Comparison of ENCODE assay signal across 19 mouse cellular contexts in genomic region chr3:115562735-115563134, GRCm38 (mm10).
DNase-seq lines count a peak whose midpoint lies in the region; ATAC-seq lines count a peak whose summit lies in the region.
"Had no signal": no experiment of that assay in that cellular context is flagged by ENCODE, and none has a peak within 500 bp of the region (broad histone marks: within the 10 kb centered on the region; RNA-seq: fewer than 3 reads in every experiment).

No protein-coding gene starts in this region.

- peak; percentile 82; the same call in 1 of the 2 replicates for ATAC-seq in forebrain, embryonic 13.5 days
- no peak for ATAC-seq in forebrain, embryonic 12.5 days (ENCODE audit: low FRiP score)
- peak; percentile 92 for ATAC-seq in forebrain, embryonic 15.5 days (replicated peaks)
- peak; percentile 95 for ATAC-seq in forebrain, embryonic 16.5 days
- ATAC-seq: CD4-positive, CD25-positive, alpha-beta regulatory T cell, adult 4 months had no signal

- no peak for DNase-seq in forebrain, embryonic 10.5 days (ENCODE audit: extremely low spot score, low spot score)
- no peak for DNase-seq in lung, postnatal 25 days (ENCODE audit: low spot score)
- DNase-seq in frontal cortex, postnatal 10 days (ENCODE audit: low spot score in 2 of 2): no peak
- DNase-seq: adrenal gland, adult 2 months; adrenal gland, postnatal 10 days; adrenal gland, postnatal 25 days; B cell, adult 2 months; cerebellum, adult 11-12 months; cerebellum, adult 2 months; cerebellum, adult 9-10 months; cerebellum, postnatal 10 days; cerebellum, postnatal 25 days had no signal

- H3K4me3 ChIP-seq in forebrain, embryonic 13.5 days: no peak overlapping the region
- no peak overlapping the region for H3K4me3 ChIP-seq in forebrain, embryonic 12.5 days (replicated peaks)
- no peak overlapping the region for H3K4me3 ChIP-seq in forebrain, embryonic 15.5 days
- no peak overlapping the region for H3K4me3 ChIP-seq in forebrain, embryonic 10.5 days
- H3K4me3 ChIP-seq in forebrain, embryonic 16.5 days (replicated peaks; ENCODE audit: low read length): no peak overlapping the region
- H3K4me3 ChIP-seq: embryonic facial prominence, embryonic 10.5 days; embryonic facial prominence, embryonic 12.5 days had no signal

- no peak overlapping the region for H3K9ac ChIP-seq in forebrain, embryonic 13.5 days
- H3K9ac ChIP-seq in forebrain, embryonic 12.5 days: no peak overlapping the region
- no peak overlapping the region for H3K9ac ChIP-seq in forebrain, embryonic 15.5 days (replicated peaks)
- no peak overlapping the region for H3K9ac ChIP-seq in forebrain, embryonic 16.5 days (replicated peaks; ENCODE audit: low read depth, low read length)
- H3K9ac ChIP-seq: embryonic facial prominence, embryonic 12.5 days had no signal

- no peaks in the 10 kb centered on the region for H3K9me3 ChIP-seq in forebrain, embryonic 13.5 days (replicated peaks)
- H3K9me3 ChIP-seq in forebrain, embryonic 12.5 days: no peaks in the 10 kb centered on the region
- H3K9me3 ChIP-seq in forebrain, embryonic 15.5 days: no peaks in the 10 kb centered on the region
- no peaks in the 10 kb centered on the region for H3K9me3 ChIP-seq in forebrain, embryonic 10.5 days
- no peaks in the 10 kb centered on the region for H3K9me3 ChIP-seq in forebrain, embryonic 16.5 days (ENCODE audit: control insufficient read depth, low read length)
- H3K9me3 ChIP-seq: embryonic facial prominence, embryonic 10.5 days; embryonic facial prominence, embryonic 12.5 days had no signal

- H3K4me2 ChIP-seq in forebrain, embryonic 13.5 days: no peak overlapping the region
- no peak overlapping the region for H3K4me2 ChIP-seq in forebrain, embryonic 12.5 days
- no peak overlapping the region for H3K4me2 ChIP-seq in forebrain, embryonic 15.5 days (replicated peaks)
- H3K4me2 ChIP-seq in forebrain, embryonic 16.5 days (ENCODE audit: low read length): no peak overlapping the region
- H3K4me2 ChIP-seq: embryonic facial prominence, embryonic 12.5 days had no signal

- H3K27me3 ChIP-seq in forebrain, embryonic 13.5 days: no peaks in the 10 kb centered on the region
- no peaks in the 10 kb centered on the region for H3K27me3 ChIP-seq in forebrain, embryonic 12.5 days
- no peaks in the 10 kb centered on the region for H3K27me3 ChIP-seq in forebrain, embryonic 15.5 days
- H3K27me3 ChIP-seq in forebrain, embryonic 10.5 days (ENCODE audit: poor library complexity, severe bottlenecking): no peaks in the 10 kb centered on the region
- H3K27me3 ChIP-seq in forebrain, embryonic 16.5 days (replicated peaks; ENCODE audit: control insufficient read depth, insufficient read depth, low read length): no peaks in the 10 kb centered on the region
- H3K27me3 ChIP-seq: embryonic facial prominence, embryonic 12.5 days had no signal

- WGBS in forebrain, embryonic 13.5 days: 84% methylated on average over 7 of the region's 7 CpGs
- WGBS in forebrain, embryonic 12.5 days: 84% methylated on average over 7 of the region's 7 CpGs
- WGBS in forebrain, embryonic 15.5 days: 57% methylated on average over 7 of the region's 7 CpGs
- 89% methylated on average over 7 of the region's 7 CpGs for WGBS in forebrain, embryonic 10.5 days
- 57% methylated on average over 7 of the region's 7 CpGs for WGBS in forebrain, embryonic 16.5 days

- no peaks in the 10 kb centered on the region for H3K4me1 ChIP-seq in forebrain, embryonic 13.5 days
- no peaks in the 10 kb centered on the region for H3K4me1 ChIP-seq in forebrain, embryonic 12.5 days
- no peaks in the 10 kb centered on the region for H3K4me1 ChIP-seq in forebrain, embryonic 15.5 days
- 0 out of 2 replicates have a peak, but pooled peaks cover 4% of the 10 kb centered on the region for H3K4me1 ChIP-seq in forebrain, embryonic 10.5 days
- peaks cover 2% of the 10 kb centered on the region; the same call in 1 of the 2 replicates for H3K4me1 ChIP-seq in forebrain, embryonic 16.5 days (replicated peaks; ENCODE audit: control insufficient read depth, insufficient read depth, low read length)
- H3K4me1 ChIP-seq: embryonic facial prominence, embryonic 12.5 days had no signal

- H3K27ac ChIP-seq in forebrain, embryonic 13.5 days: no peak overlapping the region
- no peak overlapping the region for H3K27ac ChIP-seq in forebrain, embryonic 12.5 days
- peak overlapping the region; percentile 37; the same call in 1 of the 2 replicates for H3K27ac ChIP-seq in forebrain, embryonic 15.5 days (replicated peaks)
- no peak overlapping the region for H3K27ac ChIP-seq in forebrain, embryonic 10.5 days
- H3K27ac ChIP-seq in forebrain, embryonic 16.5 days (ENCODE audit: low read length): no peak overlapping the region
- H3K27ac ChIP-seq: embryonic facial prominence, embryonic 10.5 days; embryonic facial prominence, embryonic 12.5 days had no signal

- no peaks in the 10 kb centered on the region for H3K36me3 ChIP-seq in forebrain, embryonic 13.5 days (ENCODE audit: poor library complexity, severe bottlenecking)
- H3K36me3 ChIP-seq in forebrain, embryonic 12.5 days (replicated peaks): no peaks in the 10 kb centered on the region
- H3K36me3 ChIP-seq in forebrain, embryonic 15.5 days: no peaks in the 10 kb centered on the region
- H3K36me3 ChIP-seq in forebrain, embryonic 10.5 days (replicated peaks): no peaks in the 10 kb centered on the region
- H3K36me3 ChIP-seq in forebrain, embryonic 16.5 days (ENCODE audit: control insufficient read depth, insufficient read depth): no peaks in the 10 kb centered on the region
- H3K36me3 ChIP-seq: embryonic facial prominence, embryonic 10.5 days; embryonic facial prominence, embryonic 12.5 days had no signal
